Mouse (Mus musculus) G1E (cell line): ENCODE data around the gene Nmnat2.

Experiments used
- CTCF ChIP-seq: IDR thresholded peaks from 2 replicates; pipeline ENCODE4 v1.5.1; 2012; ENCODE audit warnings: low read depth, low read length, inconsistent platforms, mixed read lengths
- POLR2AphosphoS5 ChIP-seq: IDR thresholded peaks from 2 replicates; pipeline ENCODE4 v1.6.1; 2012; ENCODE audit warnings: low read depth, low read length, inconsistent platforms; ENCODE audit not compliant: insufficient replicate concordance

- TF ChIP-seq POLR2AphosphoS5 (no peak), CTCF (no peak)
Observed at GRCm38 (mm10) chr1:152955564-152956211, 895 bp downstream of the Nmnat2 start.
